Mouse (Mus musculus) frontal cortex, adult (tissue): ENCODE data around the gene H2-Oa.
A peak's percentile ranks its signal among the peaks of the same experiment; 100 is the strongest.

Source experiments
- ATAC-seq: cut with Nextera tagmentation; 2 replicates; pipeline ENCODE4 v1.9.2; 2017; ENCODE audit warnings: mild to moderate bottlenecking, moderate library complexity, mixed read lengths; ENCODE audit not compliant: low TSS enrichment

Gene H2-Oa

DNA sequence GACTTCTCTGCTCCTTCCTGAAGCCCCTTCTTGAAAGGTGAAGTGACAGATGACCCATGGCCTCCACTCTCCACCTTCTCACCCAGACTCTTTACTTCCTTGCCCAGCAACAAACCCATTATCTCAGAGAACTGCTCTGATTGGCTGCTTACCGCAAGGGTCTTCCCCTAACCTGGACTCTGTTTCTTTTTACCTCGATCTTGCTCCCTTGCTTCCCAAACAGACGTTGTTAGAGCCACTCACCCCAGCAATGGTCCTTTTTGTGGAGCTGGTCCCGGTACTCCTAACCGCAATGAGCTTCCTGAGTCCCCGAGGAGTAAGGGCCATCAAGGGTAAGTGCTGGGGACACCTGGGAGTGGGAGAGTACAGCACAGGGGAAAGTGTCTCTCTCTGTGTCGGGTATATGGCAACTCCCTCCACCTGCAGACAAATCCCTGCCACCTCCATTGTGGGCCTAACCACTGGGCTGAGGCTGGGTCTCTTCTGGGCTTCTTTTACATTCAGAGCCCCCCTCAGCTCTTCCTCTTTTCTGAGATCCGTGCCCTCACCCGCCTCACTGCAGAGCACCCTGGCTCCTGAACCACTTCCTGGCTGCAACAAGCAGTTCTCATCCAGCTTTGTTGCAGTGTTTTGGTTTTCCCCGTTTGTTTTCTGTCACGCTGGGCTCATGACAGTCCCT lies at the start of gene H2-Oa:
TSS of gene H2-Oa (plus strand) at position 144 of the 679 bp plus-strand sequence.
- ATAC-seq, result no peak

DNA sequence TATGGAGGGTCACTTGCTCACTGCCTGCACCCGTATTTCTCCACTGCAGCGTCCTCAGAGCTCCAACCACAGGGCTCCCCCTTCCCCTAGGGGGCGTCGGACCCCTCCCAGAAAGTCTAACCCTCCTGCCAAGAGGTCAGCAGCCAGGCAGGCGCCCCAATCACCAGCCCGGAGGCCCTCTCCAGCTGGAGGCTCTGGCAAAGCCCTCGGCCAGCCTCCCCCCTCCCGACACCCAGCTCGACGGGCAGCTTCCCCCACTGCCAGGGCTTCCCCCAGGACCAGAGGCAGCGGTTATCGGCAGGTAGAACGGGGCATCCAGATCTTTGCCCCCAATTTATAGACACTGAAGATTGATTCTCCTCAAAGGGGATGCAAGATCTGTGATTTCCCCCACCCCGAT lies 46.2 kb upstream of the H2-Oa start:
- ATAC-seq, result no peak

DNA sequence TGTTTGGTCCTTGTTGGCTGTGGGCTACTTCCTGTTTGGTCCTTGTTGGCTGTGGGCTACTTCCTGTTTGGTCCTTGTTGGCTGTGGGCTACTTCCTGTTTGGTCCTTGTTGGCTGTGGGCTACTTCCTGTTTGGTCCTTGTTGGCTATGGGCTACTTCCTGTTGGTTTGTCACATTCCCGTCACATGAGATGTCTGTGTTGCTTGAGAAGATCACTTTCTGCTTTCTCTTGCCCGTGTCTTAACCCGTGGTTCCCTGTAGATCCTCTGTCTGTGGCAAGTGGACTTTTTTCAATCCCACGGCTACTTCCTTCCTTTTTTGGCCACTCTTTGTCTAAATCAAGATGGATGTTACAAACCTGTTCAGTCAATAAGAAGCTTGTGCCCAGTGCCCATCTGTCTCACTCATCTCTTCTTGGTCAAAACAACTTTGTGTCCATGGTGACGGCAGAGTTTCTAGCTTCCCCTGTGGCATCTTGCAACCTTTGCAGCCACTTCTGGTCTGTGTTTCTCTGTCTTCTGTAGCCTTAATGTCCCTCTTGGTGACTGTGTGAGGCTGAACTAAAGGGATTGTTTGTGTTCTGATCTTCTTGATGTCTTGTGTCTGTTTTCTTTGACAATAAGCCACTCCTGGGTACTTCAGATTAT lies 44.6 kb upstream of the H2-Oa start:
- no peak for ATAC-seq

DNA sequence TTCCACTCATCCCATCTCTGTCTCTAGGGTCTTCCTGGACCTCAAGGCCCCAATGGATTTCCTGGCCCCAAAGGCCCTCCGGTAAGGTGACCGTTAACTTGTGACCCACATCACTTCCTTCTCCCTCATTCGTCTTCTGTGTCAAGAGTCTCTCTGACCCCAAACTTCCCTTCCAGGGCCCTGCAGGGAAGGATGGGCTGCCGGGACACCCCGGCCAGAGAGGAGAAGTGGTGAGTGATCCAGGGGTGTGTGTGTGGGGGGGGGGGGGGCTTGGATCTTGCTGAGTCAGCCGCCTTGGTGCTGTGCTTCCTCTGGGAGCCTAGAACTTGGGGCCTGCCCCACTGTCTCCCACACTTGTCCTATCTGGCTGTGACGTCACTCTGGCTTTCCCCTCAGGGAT lies 34.9 kb upstream of the H2-Oa start:
- no peak for ATAC-seq

DNA sequence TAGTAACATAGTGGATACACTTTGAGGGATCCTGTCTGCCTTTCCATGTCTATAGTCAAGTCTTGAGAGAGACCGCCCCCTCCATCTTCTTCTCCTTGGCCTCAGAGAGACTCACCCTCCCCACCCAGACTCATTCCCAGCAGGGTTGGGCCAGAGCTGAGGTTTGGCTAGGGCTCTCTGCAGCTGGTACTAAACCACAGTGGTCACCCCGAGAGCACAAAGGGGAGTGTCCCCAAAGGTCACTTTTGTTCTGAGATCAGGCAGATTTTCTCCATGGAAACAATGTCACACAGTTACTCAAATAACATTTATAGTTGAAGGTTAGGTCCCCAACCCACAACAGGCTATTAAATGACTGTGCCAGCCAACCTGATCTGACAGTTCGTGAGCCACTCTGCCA lies 23.3 kb upstream of the H2-Oa start:
- no peak for ATAC-seq

DNA sequence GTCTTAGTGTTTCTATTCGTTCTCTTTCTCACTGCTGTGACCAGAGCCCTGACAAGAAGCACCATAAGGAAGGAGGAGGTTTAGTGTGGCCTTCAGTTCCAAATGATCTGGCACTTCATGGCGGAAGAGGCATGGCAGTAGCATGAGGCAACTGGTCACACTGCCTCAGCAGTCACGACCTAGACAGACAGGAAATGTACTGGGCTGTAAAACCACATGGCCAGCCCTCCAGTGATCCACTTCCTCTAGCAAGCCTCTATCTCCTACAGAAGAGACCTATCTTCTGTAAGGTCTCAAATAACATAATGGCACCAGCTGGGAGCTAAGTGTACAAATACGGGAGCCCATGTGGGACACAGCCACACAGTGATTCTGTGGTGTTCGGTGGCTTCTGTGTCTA lies 20.0 kb upstream of the H2-Oa start:
- ATAC-seq, result no peak

DNA sequence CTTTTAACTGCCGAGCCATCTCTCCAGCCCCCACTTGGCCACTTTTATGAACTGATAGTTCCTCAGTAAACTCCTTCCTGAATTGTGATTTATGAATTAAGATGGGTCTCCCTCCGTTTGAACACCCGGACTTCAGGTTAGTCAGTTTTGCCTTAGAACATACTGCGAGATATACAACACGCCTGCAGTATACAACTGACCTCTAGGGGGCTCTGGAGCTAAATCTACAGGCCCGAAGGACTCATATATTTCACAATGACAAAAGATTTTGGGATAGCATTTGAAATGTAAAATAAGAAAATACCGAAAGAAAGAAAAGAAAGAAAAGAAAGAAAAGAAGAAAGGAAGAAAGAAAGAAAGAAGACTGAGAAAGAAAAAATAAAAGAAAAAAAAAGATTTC lies 16.9 kb upstream of the H2-Oa start:
- no peak for ATAC-seq

DNA sequence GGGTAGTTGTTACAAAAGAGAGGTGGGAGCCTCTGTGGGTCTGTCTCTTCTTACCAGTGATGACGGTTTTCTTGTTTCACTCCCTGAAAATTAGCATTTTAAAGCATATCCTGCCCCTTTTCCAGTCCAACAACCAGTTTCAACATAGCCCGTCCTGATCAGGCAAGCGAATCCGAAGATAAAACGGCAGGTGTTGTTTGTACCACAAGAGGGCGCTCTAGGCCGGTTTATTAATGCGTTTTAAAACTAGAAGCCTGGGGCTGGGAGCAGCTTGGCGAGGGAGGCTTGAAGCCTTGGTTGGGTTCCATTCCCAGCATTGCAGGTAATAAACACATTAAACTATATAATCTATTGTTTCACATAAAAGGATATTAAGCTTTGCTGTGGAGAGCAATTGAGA lies 14.6 kb upstream of the H2-Oa start:
- peak; percentile 52; the same call in 1 of the 2 replicates for ATAC-seq

DNA sequence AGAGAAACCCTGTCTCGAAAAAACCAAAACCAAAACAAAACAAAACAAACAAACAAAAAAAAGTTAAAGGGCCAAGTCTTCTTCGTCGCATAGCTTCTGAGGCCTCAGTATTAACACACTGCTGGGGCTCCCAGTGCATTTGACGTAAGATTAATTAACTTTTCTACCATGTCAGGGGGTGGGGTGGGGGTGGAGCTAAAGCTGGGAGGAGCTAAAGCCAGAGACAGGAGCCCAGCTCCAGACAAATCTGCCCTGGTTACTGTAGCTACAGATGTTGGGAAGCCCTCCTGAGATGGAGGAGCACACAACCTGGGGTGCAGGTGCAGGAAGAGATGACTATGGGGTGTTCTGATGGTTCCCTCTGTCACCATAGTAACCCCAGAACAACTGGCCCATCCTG lies 14.0 kb upstream of the H2-Oa start:
- no peak for ATAC-seq

DNA sequence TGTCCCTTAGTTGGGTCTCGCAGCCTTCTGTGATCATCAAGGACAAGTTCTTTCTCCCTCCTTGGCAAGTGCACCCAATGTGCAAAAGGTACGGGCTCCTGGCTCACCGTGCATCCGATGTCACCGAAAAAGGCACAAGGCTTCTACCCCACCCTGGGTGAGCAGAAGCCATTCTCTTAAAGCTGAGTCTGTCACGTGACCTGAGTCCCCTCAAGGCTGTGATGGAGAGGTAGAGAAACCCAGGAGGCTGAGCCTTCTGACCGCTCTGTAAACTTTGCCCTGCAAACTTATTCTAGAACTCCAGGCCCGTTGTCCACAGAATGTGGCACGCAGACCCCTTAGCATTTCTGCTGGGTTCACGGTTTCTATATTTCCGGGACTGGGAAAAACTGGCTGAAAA lies 13.1 kb upstream of the H2-Oa start:
- ATAC-seq, result no peak

DNA sequence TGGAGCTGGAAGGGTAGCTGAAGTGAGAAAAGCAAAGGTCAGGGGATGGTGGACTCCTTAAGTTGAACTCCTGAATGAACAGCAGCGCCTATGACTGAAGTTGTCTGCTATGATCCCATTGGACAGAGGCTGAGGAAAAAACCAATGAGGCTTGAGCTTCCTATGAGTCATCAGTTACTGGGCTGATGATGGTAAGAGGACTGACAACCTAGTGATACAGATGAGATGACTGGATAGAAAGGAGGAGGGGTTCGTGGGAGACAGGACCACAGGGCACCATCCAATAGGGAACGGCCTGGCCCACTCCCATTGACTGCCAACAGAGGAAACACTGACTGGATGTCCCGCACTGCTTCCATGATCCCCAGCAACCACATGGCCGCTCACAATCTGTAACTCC lies 12.5 kb upstream of the H2-Oa start:
- peak; percentile 96 for ATAC-seq

DNA sequence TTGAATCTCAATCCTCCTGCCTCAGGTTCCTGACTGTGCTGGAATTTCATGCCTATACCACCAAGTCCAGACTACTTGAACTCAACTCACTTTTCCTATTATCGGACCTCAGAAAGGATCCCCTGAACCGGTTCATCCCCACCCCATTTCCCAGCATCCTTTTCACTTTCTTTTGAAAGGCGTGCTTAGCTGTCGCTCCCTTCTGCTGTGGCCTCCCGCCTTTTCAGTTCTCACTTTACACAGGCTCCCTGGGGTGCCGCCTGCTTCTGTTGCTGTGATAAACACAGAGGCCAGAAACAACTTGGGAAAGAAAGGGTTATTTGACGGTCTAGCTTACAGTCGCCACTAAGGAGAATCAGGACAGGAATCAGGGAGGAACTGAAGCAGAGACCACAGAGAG lies 9.0 kb upstream of the H2-Oa start:
- no peak for ATAC-seq

DNA sequence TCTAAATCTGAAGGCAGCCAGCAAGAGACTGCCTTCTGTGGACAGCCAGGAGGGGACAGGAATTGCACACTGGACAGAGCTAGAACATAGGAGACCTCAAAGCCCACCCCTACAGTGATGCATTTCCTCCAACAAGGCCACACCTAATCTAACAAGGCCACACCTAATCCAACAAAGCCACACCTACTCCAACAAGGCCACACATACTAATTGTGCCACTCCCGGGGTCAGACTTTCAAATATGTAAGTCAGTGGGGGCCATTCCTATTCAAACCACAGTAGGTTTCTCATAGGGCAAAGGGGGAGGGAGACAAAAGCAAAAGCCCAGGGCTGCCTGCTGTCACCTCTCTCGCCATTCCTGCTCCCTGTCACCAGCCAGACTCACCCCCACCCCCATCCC lies 4.8 kb upstream of the H2-Oa start:
- ATAC-seq, result no peak

DNA sequence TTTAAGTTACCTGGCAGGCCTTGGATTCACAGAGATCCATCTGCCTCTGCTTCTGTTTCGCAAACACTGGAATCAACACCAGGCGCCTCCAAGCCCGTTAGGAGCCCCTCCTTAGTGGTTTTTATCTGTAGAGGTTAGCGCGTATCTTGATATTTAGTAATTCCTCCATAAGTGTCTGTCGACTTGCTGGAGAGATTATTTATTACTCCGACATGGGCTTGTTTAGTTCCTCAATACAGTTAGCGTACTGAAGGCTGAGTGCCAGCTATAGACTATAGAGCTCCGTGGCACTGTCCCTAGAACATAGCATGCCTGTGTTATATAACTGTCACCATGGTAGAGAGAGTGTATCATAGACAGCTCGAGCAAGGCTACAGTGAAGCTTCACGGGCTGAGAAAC lies 4.0 kb upstream of the H2-Oa start:
- ATAC-seq, result no peak; the same call in 1 of the 2 replicates

DNA sequence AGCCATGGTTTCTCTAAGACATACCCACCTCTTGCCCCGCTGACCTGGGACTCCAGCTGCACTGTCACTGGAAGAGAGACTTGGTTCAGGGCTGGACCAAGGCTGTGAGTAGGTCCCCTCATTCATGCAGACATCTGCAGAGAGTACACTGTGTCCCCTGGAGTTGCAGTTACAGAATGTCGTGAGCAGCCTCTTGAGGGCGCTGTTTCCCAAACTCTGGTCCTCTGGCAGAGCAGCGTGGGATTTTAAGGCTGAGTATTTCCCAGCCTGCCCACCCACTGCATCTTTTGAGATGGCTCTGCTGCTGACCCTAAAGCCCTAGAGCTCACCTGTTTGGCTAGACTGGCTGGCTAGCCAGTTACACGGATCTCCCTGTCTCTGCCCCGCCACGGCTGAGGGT lies 1.2 kb upstream of the H2-Oa start:
- no peak for ATAC-seq

DNA sequence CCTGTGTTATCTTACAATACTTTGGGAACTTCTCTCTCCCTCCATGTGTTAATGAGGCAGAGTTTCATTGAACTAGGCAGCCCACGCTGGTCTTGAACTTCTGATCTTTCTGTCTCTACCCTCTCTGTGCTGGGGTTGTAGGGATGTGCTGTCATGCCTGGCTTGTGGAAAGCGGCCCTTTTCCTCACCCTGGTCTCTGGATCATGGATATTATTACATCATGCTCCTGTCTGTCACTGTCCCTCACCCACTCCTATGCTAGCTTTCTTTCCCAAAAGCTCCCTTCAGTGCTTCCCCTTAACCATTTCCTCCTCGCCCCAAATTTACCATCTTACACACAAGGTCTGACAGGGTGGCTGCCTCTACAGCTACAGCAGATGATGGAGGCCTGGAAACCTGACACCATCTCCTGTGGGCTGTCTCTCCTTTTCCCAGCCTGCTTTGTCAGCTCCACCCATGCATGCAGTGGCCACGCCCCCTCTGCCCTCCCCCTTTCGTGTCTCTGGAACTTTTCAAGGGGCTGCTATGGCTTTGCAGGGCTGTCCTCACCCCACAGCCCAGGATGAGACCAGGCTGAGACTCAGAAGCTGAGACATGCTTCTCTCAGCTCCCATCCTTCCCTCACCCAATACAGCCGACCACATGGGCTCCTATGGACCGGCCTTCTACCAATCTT lies 1.2 kb downstream of the H2-Oa start:
- ATAC-seq, result no peak

DNA sequence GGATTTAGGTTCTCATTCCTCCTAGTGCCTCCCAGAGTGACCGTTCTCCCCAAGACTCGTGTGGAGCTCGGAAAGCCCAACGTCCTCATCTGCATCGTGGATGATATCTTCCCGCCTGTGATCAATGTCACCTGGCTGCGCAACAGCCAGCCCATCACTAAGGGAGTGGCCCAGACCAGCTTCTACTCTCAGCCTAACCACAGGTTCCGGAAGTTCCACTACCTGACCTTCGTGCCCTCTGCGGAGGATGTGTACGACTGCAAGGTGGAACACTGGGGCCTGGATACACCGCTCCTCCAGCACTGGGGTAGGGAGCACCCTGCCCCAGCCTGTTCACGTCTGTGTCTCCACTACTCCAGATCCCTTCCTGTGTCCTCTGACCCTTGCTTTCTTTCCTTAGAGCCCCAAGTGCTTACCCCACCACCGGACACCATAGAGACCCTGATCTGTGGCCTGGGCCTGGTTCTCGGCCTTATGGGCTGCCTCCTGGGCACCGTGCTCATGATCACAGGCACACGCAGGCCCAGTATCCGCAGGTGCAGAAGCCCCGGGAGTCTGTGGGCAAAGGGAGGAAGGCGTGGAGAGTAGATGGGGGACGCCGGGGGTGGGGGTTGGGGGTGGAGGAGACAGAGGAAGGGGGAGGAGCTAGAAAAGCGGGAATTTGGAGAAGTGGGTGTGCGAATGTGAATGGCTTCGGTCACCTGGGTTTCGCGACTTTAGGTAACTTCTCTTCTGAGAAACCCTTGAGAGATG lies 2.3 kb downstream of the H2-Oa start:
- ATAC-seq, result no peak

DNA sequence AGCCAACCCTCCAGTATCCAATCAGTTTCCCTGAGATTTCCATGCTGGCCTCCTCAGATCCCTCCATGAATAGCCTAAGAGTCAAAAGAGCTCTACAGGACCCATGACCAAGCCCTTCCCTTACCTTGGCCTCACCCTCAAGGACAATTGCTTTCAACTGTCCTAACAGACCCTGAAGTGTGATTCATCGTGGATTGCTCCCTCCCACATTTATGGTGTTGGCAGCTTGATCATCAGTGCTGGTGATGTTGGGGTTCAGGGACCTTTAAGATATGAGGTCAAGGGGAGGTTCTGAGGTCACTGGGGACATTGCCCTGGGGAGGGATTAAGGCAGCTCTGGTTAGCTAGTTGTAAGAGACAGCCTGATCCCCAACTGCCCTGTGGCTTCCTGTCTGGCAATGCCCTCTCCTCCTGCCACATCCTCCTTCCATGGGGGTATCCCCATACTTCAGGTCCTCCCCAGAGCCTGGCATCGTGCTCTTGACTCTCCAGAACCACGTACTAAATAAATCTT lies 4.4 kb downstream of the H2-Oa start:
- ATAC-seq, result no peak

DNA sequence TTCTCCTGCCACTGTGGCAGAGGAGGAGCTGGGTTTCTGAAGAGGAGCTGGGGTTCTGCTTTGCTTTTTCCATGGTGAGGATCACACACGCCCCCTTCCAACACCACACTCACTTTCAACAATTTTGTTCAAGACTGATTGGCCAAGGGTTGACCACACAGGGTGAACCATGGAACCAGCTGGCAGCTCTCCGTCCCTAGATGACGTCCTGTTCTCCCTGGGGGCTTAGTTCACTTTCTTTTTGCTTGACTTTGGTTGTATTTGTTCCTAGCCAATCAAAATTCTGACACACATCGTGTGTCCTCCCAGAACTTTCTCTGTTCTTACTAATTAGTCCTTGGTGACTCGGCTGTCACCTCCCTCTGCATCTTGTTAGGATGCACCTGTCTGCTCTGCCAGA lies 5.1 kb downstream of the H2-Oa start:
- no peak for ATAC-seq

DNA sequence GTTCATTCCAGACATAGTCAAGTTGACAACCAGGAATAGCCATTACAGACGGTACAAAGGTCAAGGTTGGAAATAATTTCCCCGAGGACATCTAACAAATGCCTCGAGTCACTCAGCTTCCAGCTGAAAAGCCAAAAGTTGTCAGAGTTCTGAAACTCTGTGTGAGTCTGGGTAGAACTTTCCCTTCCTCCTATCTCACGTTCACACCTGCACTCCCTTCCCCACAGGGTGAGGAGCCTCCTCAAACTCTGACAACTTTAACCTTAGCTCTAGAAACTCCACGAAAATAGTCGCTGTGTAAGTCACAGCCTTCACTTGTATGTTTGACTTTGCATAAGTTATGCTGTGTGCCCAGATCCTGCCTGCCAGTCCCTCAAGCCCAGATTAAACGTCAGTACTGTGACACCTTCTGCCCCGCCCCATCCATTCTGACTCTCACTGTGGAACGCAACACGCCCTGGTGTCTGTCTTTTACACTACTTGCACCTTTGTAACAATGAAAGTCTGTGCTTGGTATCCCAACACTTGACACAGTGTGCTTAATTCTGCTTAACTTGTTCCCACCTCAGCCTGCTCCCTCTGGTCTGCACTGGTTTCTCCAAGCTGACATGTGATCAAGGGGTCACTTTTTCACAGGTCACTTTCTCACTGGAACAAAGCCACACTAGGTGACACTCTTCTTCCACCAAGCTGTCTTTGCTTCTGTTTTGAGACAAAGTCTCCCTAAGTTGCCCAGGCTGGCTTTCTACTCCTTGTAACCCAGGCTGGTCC lies 6.8 kb downstream of the H2-Oa start:
- ATAC-seq, result no peak

DNA sequence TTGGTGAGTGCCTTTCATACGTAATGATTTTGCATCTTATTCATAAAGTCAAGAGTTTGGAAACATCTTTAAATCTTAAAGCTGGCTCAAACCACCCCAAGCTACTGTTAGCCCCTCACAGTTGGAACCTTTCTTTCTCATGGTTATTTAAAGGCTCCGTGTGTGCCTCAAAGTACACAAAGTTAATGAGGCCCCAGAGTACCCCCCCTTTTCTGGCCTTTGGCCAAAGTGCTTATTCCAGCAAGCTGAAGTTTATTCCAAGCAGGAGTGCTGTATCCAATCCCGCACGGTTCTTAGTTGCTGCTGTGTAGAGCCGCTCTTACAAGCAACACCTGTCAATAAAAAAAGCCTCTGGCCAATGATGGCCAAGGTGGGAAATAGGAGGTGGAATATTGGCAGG lies 7.4 kb downstream of the H2-Oa start:
- ATAC-seq, result no peak

DNA sequence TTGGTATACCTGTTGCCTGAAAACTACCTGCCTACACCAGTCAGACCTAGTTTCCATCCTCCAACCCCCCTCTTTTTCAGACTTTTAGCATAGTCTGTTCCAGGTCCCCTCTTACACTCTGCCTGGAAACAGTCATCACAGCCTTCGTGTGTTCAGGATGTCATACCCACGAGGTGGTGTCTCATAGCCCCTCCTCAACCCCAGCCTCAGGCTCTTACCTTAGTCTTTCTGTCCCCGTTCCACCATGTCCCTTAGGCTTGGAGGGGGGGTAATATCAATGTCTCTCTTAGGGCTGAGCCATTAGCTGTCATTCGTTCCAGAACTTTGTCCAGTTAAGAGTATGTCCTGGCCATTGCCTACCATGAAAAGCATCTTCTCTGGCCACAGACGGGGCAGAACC lies 9.0 kb downstream of the H2-Oa start:
- ATAC-seq, result no peak
